Mouse (Mus musculus) liver, embryonic 16.5 days (tissue): ENCODE results near the gene Nfic. TPM values are rescaled to one million over a fixed set of nuclear protein-coding genes. Genes with fewer than 3 reads are reported as not detected.

Source experiments
- ATAC-seq: fragments of 200-750 bp; cut with Nextera tagmentation; 2 replicates; pipeline ENCODE4 v1.8.0; 2017; ENCODE audit warnings: low read depth, mild to moderate bottlenecking, moderate number of reproducible peaks, moderate library complexity
- H3K27ac ChIP-seq: fragments of 300-500 bp; sonication (generic); 2 replicates; pipeline ENCODE4 v1.5.1; 2014; ENCODE audit warnings: mild to moderate bottlenecking, low read length
- H3K27me3 ChIP-seq: fragments of 300-500 bp; sonication (generic); 2 replicates; pipeline ENCODE4 v1.6.1; 2014; ENCODE audit warnings: low read depth, low read length, mixed read lengths; ENCODE audit not compliant: control insufficient read depth, insufficient read depth
- H3K36me3 ChIP-seq: fragments of 300-500 bp; sonication (generic); 2 replicates; pipeline ENCODE4 v1.6.1; 2014; ENCODE audit warnings: mild to moderate bottlenecking; ENCODE audit not compliant: control insufficient read depth, insufficient read depth
- H3K4me1 ChIP-seq: fragments of 300-500 bp; sonication (generic); 2 replicates; pipeline ENCODE4 v1.6.1; 2014; ENCODE audit warnings: low read depth, low read length, mixed read lengths; ENCODE audit not compliant: control insufficient read depth
- H3K4me2 ChIP-seq: fragments of 300-500 bp; sonication (generic); 2 replicates; pipeline ENCODE4 v1.6.1; 2014; ENCODE audit warnings: low read depth, low read length, mixed read lengths
- H3K4me3 ChIP-seq: fragments of 300-500 bp; sonication (generic); 2 replicates; pipeline ENCODE4 v1.5.1; 2014; ENCODE audit warnings: low read depth, mild to moderate bottlenecking, low read length
- H3K9ac ChIP-seq: fragments of 300-500 bp; sonication (generic); 2 replicates; pipeline ENCODE4 v1.6.1; 2014; ENCODE audit warnings: low read depth, low read length
- H3K9me3 ChIP-seq: fragments of 300-500 bp; sonication (generic); replicated peaks from 2 replicates; pipeline ENCODE4 v1.6.1; 2016; ENCODE audit warnings: low read length; ENCODE audit not compliant: control insufficient read depth
- WGBS: fragments of 180-500 bp; shearing (Covaris S2); extraction: QIAGEN DNeasy Blood & Tissue Kit; methylation state at CpG from one replicate; pipeline ENCODE4 v1.1.7; 2014; ENCODE audit not compliant: insufficient replicate concordance; 5-methylcytosine and 5-hydroxymethylcytosine counted together
- polyA plus RNA-seq: library from polyadenylated mRNA; unstranded; fragments of >200 nt; fragmentation: Nextera tagmentation; extraction: Ambion mirVana; gene quantifications from 2 replicates; pipeline ENCODE4 v1.2.1, GENCODE M21; 2015

Gene Nfic
- polyA plus RNA-seq, 1 experiment from 2014 or later = 12.0 TPM

GRCm38 (mm10) chr10:81360721-81361120 lies 94.7 kb downstream of the Nfic start:
- no peak overlapping the region for H3K4me3 ChIP-seq
- H3K9me3 ChIP-seq = no peaks in the 10 kb centered on the region
- no peaks in the 10 kb centered on the region for H3K27me3 ChIP-seq
- peak overlapping the region; percentile 21; the same call in 1 of the 2 replicates for H3K4me2 ChIP-seq
- no peak for ATAC-seq
- peak overlapping the region; percentile 84 for H3K27ac ChIP-seq
- H3K9ac ChIP-seq = peak overlapping the region; percentile 43; the same call in 1 of the 2 replicates
- H3K4me1 ChIP-seq = peaks cover 89% of the 10 kb centered on the region
- 65% methylated on average over 8 of the region's 8 CpGs for WGBS
- peaks cover 9% of the 10 kb centered on the region for H3K36me3 ChIP-seq

- Histone ChIP-seq H3K4me2 (peak overlapping the region; percentile 92), H3K27ac (peak overlapping the region; percentile 84), H3K27me3 (no peaks in the 10 kb centered on the region), H3K9ac (peak overlapping the region; percentile 97), H3K4me3 (peak overlapping the region; percentile 87), H3K4me1 (peaks cover 74% of the 10 kb centered on the region), H3K36me3 (peaks cover 5% of the 10 kb centered on the region; the same call in 1 of the 2 replicates), H3K9me3 (no peaks in the 10 kb centered on the region)
- WGBS = 21% methylated on average over 1 of the region's 1 CpGs
- no peak for ATAC-seq
Observed at GRCm38 (mm10) chr10:81358841-81359240, 96.6 kb downstream of the Nfic start.

- H3K4me3 ChIP-seq = peak overlapping the region; percentile 87
- no peaks in the 10 kb centered on the region for H3K27me3 ChIP-seq
- peaks cover 68% of the 10 kb centered on the region for H3K4me1 ChIP-seq
- ATAC-seq = no peak
- 20% methylated on average over 4 of the region's 4 CpGs for WGBS
- H3K9ac ChIP-seq = peak overlapping the region; percentile 97
- peak overlapping the region; percentile 84 for H3K27ac ChIP-seq
- H3K4me2 ChIP-seq = peak overlapping the region; percentile 92
- H3K36me3 ChIP-seq = peaks cover 5% of the 10 kb centered on the region; the same call in 1 of the 2 replicates
- H3K9me3 ChIP-seq = no peaks in the 10 kb centered on the region
Observed at GRCm38 (mm10) chr10:81358209-81358608, 97.2 kb downstream of the Nfic start.

GRCm38 (mm10) chr10:81356991-81357844 lies 98.2 kb downstream of the Nfic start, which contains the start of gene Mfsd12:
Mfsd12 (plus strand) TSS chr10:81357491.
- ATAC-seq = peak; percentile 89
- Histone ChIP-seq H3K36me3 (peaks cover 5% of the 10 kb centered on the region; the same call in 1 of the 2 replicates), H3K4me3 (peak within 1 kb of the TSS; percentile 87), H3K27me3 (no peaks in the 10 kb centered on the region), H3K9ac (peak within 1 kb of the TSS; percentile 97), H3K4me2 (peak within 1 kb of the TSS; percentile 92), H3K27ac (peak within 1 kb of the TSS; percentile 84), H3K9me3 (no peaks in the 10 kb centered on the region), H3K4me1 (peaks cover 64% of the 10 kb centered on the region)
- 2% methylated on average over 79 of the region's 79 CpGs for WGBS

GRCm38 (mm10) chr10:81356352-81356990 lies 99.0 kb downstream of the Nfic start:
- no peak for ATAC-seq
- Histone ChIP-seq H3K9me3 (no peaks in the 10 kb centered on the region), H3K27me3 (no peaks in the 10 kb centered on the region), H3K9ac (peak overlapping the region; percentile 48), H3K4me2 (peak overlapping the region; percentile 58), H3K4me3 (peak overlapping the region; percentile 87), H3K4me1 (peaks cover 64% of the 10 kb centered on the region), H3K27ac (peak overlapping the region; percentile 49), H3K36me3 (peaks cover 5% of the 10 kb centered on the region; the same call in 1 of the 2 replicates)
- WGBS = 19% methylated on average over 12 of the region's 12 CpGs

GRCm38 (mm10) chr10:81355533-81355932 lies 99.9 kb downstream of the Nfic start:
- H3K4me3 ChIP-seq = no peak overlapping the region
- WGBS = 55% methylated on average over 4 of the region's 4 CpGs
- ATAC-seq = no peak

GRCm38 (mm10) chr10:81354738-81355477 lies 100.5 kb downstream of the Nfic start:
- Histone ChIP-seq H3K4me2 (no peak overlapping the region), H3K36me3 (no peaks in the 10 kb centered on the region; the same call in 1 of the 2 replicates), H3K27ac (no peak overlapping the region), H3K9me3 (no peaks in the 10 kb centered on the region), H3K9ac (no peak overlapping the region), H3K27me3 (no peaks in the 10 kb centered on the region), H3K4me1 (peaks cover 56% of the 10 kb centered on the region), H3K4me3 (no peak overlapping the region)
- no peak for ATAC-seq
- WGBS = 64% methylated on average over 9 of the region's 9 CpGs

More at GRCm38 (mm10) chr10:81355533-81355932, 99.9 kb downstream of the Nfic start:
- H3K27ac ChIP-seq = no peak overlapping the region
- H3K9ac ChIP-seq = no peak overlapping the region
- H3K36me3 ChIP-seq = no peaks in the 10 kb centered on the region; the same call in 1 of the 2 replicates
- H3K9me3 ChIP-seq = no peaks in the 10 kb centered on the region
- H3K4me2 ChIP-seq = no peak overlapping the region
- H3K4me1 ChIP-seq = peaks cover 62% of the 10 kb centered on the region
- H3K27me3 ChIP-seq = no peaks in the 10 kb centered on the region

GRCm38 (mm10) chr10:81351678-81352291 lies 103.7 kb downstream of the Nfic start:
- Histone ChIP-seq H3K27ac (peak overlapping the region; percentile 91), H3K27me3 (no peaks in the 10 kb centered on the region), H3K9ac (peak overlapping the region; percentile 65), H3K36me3 (peaks cover 2% of the 10 kb centered on the region; the same call in 1 of the 2 replicates), H3K4me1 (peaks cover 60% of the 10 kb centered on the region), H3K4me3 (peak overlapping the region; percentile 55), H3K4me2 (peak overlapping the region; percentile 78), H3K9me3 (no peaks in the 10 kb centered on the region)
- 5% methylated on average over 9 of the region's 9 CpGs for WGBS
- ATAC-seq = no peak
